Mouse (Mus musculus) cerebral cortex, adult 2 months (tissue): Measurements from ENCODE around the gene Rest.

Experiments
- WGBS: fragments of 180-500 bp; shearing (Covaris S2); methylation state at CpG from one replicate; pipeline ENCODE4 v1.1.7; 2018; 5-methylcytosine and 5-hydroxymethylcytosine counted together

Gene Rest

GRCm38 (mm10) chr5:77266066-77266885, 985 bp downstream of the Rest start:
- 1% methylated on average over 75 of the region's 87 CpGs for WGBS

GRCm38 (mm10) chr5:77266886-77267401, 1.7 kb downstream of the Rest start:
- 26% methylated on average over 11 of the region's 11 CpGs for WGBS

GRCm38 (mm10) chr5:77267441-77267840, 2.1 kb downstream of the Rest start:
- 79% methylated on average over 4 of the region's 4 CpGs for WGBS

- WGBS: 94% methylated on average over 30 of the region's 30 CpGs
Measured at GRCm38 (mm10) chr5:77267957-77268624, 2.8 kb downstream of the Rest start.

- 80% methylated on average over 8 of the region's 8 CpGs for WGBS
Measured at GRCm38 (mm10) chr5:77269399-77269798, 4.1 kb downstream of the Rest start.

GRCm38 (mm10) chr5:77273151-77273550, 7.9 kb downstream of the Rest start:
- 80% methylated on average over 7 of the region's 7 CpGs for WGBS

- 92% methylated on average over 5 of the region's 5 CpGs for WGBS
Measured at GRCm38 (mm10) chr5:77275950-77276349, 10.7 kb downstream of the Rest start.

- WGBS: 91% methylated on average over 6 of the region's 6 CpGs
Measured at GRCm38 (mm10) chr5:77277204-77277603, 11.9 kb downstream of the Rest start.

- 80% methylated on average over 20 of the region's 20 CpGs for WGBS
Measured at GRCm38 (mm10) chr5:77281518-77282174, 16.4 kb downstream of the Rest start.

GRCm38 (mm10) chr5:77282242-77282641, 17.0 kb downstream of the Rest start:
- WGBS: 79% methylated on average over 9 of the region's 9 CpGs

- 85% methylated on average over 7 of the region's 7 CpGs for WGBS
Measured at GRCm38 (mm10) chr5:77285685-77286084, 20.4 kb downstream of the Rest start.

- 70% methylated on average over 5 of the region's 5 CpGs for WGBS
Measured at GRCm38 (mm10) chr5:77286904-77287303, 21.6 kb downstream of the Rest start.

- WGBS: 82% methylated on average over 6 of the region's 6 CpGs
Measured at GRCm38 (mm10) chr5:77287901-77288300, 22.6 kb downstream of the Rest start.

GRCm38 (mm10) chr5:77289686-77290085, 24.4 kb downstream of the Rest start:
- 88% methylated on average over 8 of the region's 8 CpGs for WGBS

GRCm38 (mm10) chr5:77290606-77291005, 25.3 kb downstream of the Rest start:
- 92% methylated on average over 2 of the region's 2 CpGs for WGBS

GRCm38 (mm10) chr5:77292803-77293522, 27.7 kb downstream of the Rest start:
- WGBS: 85% methylated on average over 7 of the region's 7 CpGs

GRCm38 (mm10) chr5:77299486-77299885, 34.2 kb downstream of the Rest start:
- 89% methylated on average over 2 of the region's 2 CpGs for WGBS

- 69% methylated on average over 6 of the region's 6 CpGs for WGBS
Measured at GRCm38 (mm10) chr5:77301296-77301903, 36.1 kb downstream of the Rest start.

- 79% methylated on average over 5 of the region's 5 CpGs for WGBS
Measured at GRCm38 (mm10) chr5:77307821-77308553, 42.7 kb downstream of the Rest start.
